Mouse (Mus musculus) brain, embryonic 14.5 days (tissue): ENCODE results near the gene Krtap19-3.

ENCODE experiments used
- CTCF ChIP-seq: fragments of 200-500 bp; IDR thresholded peaks from 2 replicates; pipeline ENCODE4 v1.5.1; 2012; ENCODE audit warnings: inconsistent platforms, mild to moderate bottlenecking, moderate library complexity, borderline replicate concordance; ENCODE audit not compliant: insufficient read depth, insufficient read length; ENCODE audit errors: extremely low read depth
- POLR2A ChIP-seq: fragments of 200-500 bp; IDR thresholded peaks from 2 replicates; pipeline ENCODE4 v1.6.1; 2012; ENCODE audit warnings: mild to moderate bottlenecking, inconsistent platforms, borderline replicate concordance; ENCODE audit not compliant: poor library complexity, insufficient read depth, insufficient read length, severe bottlenecking; ENCODE audit errors: extremely low read depth

- no peak for TF ChIP-seq POLR2A
- no peak for TF ChIP-seq CTCF
These were observed 9.0 kb upstream of the Krtap19-3 start for GRCm38 (mm10) chr16:88886870-88887269.
